Mouse (Mus musculus) kidney, adult 2 months (tissue): Measurements from ENCODE around the gene Rnpepl1.

Experiments
- CTCF ChIP-seq: fragments of 200-500 bp; conservative IDR thresholded peaks from 2 replicates; pipeline ENCODE4 v1.5.1; 2011; ENCODE audit warnings: low read depth, mild to moderate bottlenecking, control low read depth, low read length, moderate library complexity, mixed read lengths; ENCODE audit not compliant: insufficient read depth, insufficient read length
- POLR2A ChIP-seq: fragments of 200-500 bp; IDR thresholded peaks from one replicate; pipeline ENCODE4 v1.6.1; 2011; ENCODE audit warnings: low read depth, low read length, control low read depth

DNA sequence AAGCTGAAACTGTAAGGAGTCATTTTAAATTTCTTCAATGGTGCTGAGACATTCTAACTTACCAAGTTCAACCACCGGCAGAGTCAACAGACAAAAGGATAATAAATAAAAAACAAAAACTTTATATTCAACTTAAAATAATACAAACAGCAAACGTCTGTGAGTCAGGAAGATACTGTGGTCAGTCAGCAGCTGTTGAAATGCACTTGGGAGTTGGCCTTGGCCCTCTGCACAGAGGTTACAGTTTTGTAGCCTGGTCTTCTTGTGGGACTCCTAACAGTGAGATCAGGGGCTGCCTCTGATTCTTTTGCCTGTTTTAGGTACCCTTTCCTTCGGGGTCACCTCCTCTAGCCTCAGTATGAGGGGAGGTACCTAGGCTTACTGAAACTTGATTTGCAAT, 16.7 kb upstream of the Rnpepl1 start:
- TF ChIP-seq CTCF (no peak), POLR2A (no peak)
